Mouse (Mus musculus) olfactory bulb, adult 2 months (tissue): ENCODE measurements at regions not wholly inside any gene's neighbourhood (a gene's known extent, or its start where the extent isn't known, plus 50 kb on each side); places are given as distances from the start of the nearest gene placed in this dataset.

Experiments
- H3K27ac ChIP-seq: fragments of 200-500 bp; 2 replicates; pipeline ENCODE4 v1.5.1; 2012; ENCODE audit warnings: low read depth, low read length; ENCODE audit not compliant: insufficient read depth
- H3K4me1 ChIP-seq: fragments of 200-500 bp; 2 replicates; pipeline ENCODE4 v1.6.1; 2012; ENCODE audit warnings: low read length; ENCODE audit not compliant: control insufficient read depth, insufficient read depth
- H3K4me3 ChIP-seq: fragments of 200-500 bp; 2 replicates; pipeline ENCODE4 v1.5.1; 2012; ENCODE audit warnings: mild to moderate bottlenecking, low read depth, low read length, moderate library complexity; ENCODE audit not compliant: insufficient read depth
- CTCF ChIP-seq: fragments of 200-500 bp; IDR thresholded peaks from 2 replicates; pipeline ENCODE4 v1.5.1; 2012; ENCODE audit warnings: low read depth, mild to moderate bottlenecking, low read length, moderate library complexity; ENCODE audit not compliant: insufficient read depth
- POLR2A ChIP-seq: fragments of 200-500 bp; IDR thresholded peaks from 2 replicates; pipeline ENCODE4 v1.6.1; 2012; ENCODE audit warnings: mild to moderate bottlenecking, low read depth, low read length, moderate library complexity; ENCODE audit not compliant: insufficient read depth
- WGBS: fragments of 180-500 bp; shearing (Covaris S2); methylation state at CpG from one replicate; pipeline ENCODE4 v1.1.7; 2018; 5-methylcytosine and 5-hydroxymethylcytosine counted together

GRCm38 (mm10) chr1:34760547-34760946, 82.3 kb downstream of the Fam168b start:
- 62% methylated on average over 4 of the region's 4 CpGs for WGBS
- Histone ChIP-seq H3K27ac (no peak overlapping the region), H3K4me1 (no peaks in the 10 kb centered on the region), H3K4me3 (no peak overlapping the region)
- TF ChIP-seq CTCF = no peak
- no peak for TF ChIP-seq POLR2A

- no peak overlapping the region for H3K27ac ChIP-seq
- TF ChIP-seq POLR2A (no peak), CTCF (no peak)
Observed at GRCm38 (mm10) chr1:34761436-34761835, 81.4 kb downstream of the Fam168b start.

GRCm38 (mm10) chr1:34761870-34762269, 81.0 kb downstream of the Fam168b start:
- no peak for TF ChIP-seq CTCF
- no peak for TF ChIP-seq POLR2A
- Histone ChIP-seq H3K4me1 (no peaks in the 10 kb centered on the region), H3K27ac (no peak overlapping the region), H3K4me3 (no peak overlapping the region)
- 95% methylated on average over 5 of the region's 5 CpGs for WGBS

More at GRCm38 (mm10) chr1:34761436-34761835, 81.4 kb downstream of the Fam168b start:
- Histone ChIP-seq H3K4me3 (no peak overlapping the region), H3K4me1 (no peaks in the 10 kb centered on the region)
